Mouse (Mus musculus): ENCODE results near the gene Rasef. TPM values are rescaled to one million over a fixed set of nuclear protein-coding genes. Genes with fewer than 3 reads are reported as not detected.
"Not testable (repeated sequence)": the region's sequence is repeated elsewhere in the genome, so short reads cannot be mapped to it uniquely, and the experiment has no call there.

Gene Rasef
- polyA plus RNA-seq, 1 experiment from 2014 or later, result 3.8 TPM

DNA sequence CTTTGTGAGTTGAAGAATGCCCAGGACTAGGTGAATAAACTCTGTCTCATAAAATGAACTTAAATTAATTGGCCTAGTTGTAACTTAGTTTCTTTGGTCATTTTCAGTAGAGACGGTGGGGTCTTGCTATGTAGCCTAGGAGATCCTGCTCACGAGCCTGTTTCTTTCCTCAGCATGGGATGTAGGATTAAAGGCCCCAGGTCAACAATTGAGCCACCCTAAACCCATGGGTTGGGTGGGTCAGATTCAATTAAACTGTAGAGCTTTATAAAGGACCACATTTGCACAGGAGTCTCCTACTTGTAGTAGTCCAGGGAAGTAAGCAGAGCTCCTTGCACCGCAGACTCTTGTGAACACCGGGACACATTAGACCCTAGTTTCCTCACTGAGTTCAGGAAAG, 122.7 kb downstream of the Rasef start, which contains the start of gene Gm11239:
TSS of gene Gm11239 (plus strand) at position 301 of the 400 bp plus-strand sequence.
- not testable (repeated sequence) for H3K27ac ChIP-seq (replicated peaks; ENCODE audit: low read depth, low read length); H3K4me3 ChIP-seq (ENCODE audit: low read depth, low read length); H3K27me3 ChIP-seq (replicated peaks; ENCODE audit: control insufficient read depth, insufficient read depth, low read length); H3K9ac ChIP-seq (ENCODE audit: low read depth, low read length); DNase-seq (ENCODE audit: low spot score); H3K4me1 ChIP-seq (ENCODE audit: control insufficient read depth, insufficient read depth, low read length); H3K4me2 ChIP-seq (ENCODE audit: low read depth, low read length); ATAC-seq (ENCODE audit: low read depth); H3K9me3 ChIP-seq (ENCODE audit: control insufficient read depth, low read length); H3K36me3 ChIP-seq (ENCODE audit: control insufficient read depth, insufficient read depth, low read length)
- WGBS, result no CpG with 5 or more reads among the region's 4 CpGs

Other genes with a start within 250 kb of the Rasef start
- not detected in 2 replicates for gene Gm11238, start 183.1 kb downstream of the Rasef start, polyA plus RNA-seq (2014; fragmentation: Nextera tagmentation; extraction: Ambion mirVana)
- gene Gm11237, start 168.0 kb downstream of the Rasef start, polyA plus RNA-seq (2014; fragmentation: Nextera tagmentation; extraction: Ambion mirVana), result not detected in 2 replicates
- not detected in 2 replicates for gene Gm11236, start 152.9 kb downstream of the Rasef start, polyA plus RNA-seq (2014; fragmentation: Nextera tagmentation; extraction: Ambion mirVana)
- gene Gm11239, start 122.6 kb downstream of the Rasef start, polyA plus RNA-seq (2014; fragmentation: Nextera tagmentation; extraction: Ambion mirVana), result not detected in 2 replicates
- not detected in 2 replicates for gene Gm428, start 107.5 kb downstream of the Rasef start, polyA plus RNA-seq (2014; fragmentation: Nextera tagmentation; extraction: Ambion mirVana)
- not detected in 2 replicates for gene Gm11758, start 85.3 kb upstream of the Rasef start, polyA plus RNA-seq (2014; fragmentation: Nextera tagmentation; extraction: Ambion mirVana)
- gene Gm11757, start 100.1 kb upstream of the Rasef start, polyA plus RNA-seq (2014; fragmentation: Nextera tagmentation; extraction: Ambion mirVana), result not detected in 2 replicates
- not detected in 2 replicates for gene Gm13871, start 115.0 kb upstream of the Rasef start, polyA plus RNA-seq (2014; fragmentation: Nextera tagmentation; extraction: Ambion mirVana)
- not detected in 2 replicates for gene Gm11756, start 129.8 kb upstream of the Rasef start, polyA plus RNA-seq (2014; fragmentation: Nextera tagmentation; extraction: Ambion mirVana)
- gene 2310002L09Rik, start 159.9 kb upstream of the Rasef start, polyA plus RNA-seq (2014; fragmentation: Nextera tagmentation; extraction: Ambion mirVana), result 14.9 and 25.9 TPM in 2 replicates
- 6.5 and 6.9 TPM in 2 replicates for gene Frmd3, start 222.4 kb upstream of the Rasef start, polyA plus RNA-seq (2014; fragmentation: Nextera tagmentation; extraction: Ambion mirVana)